In genomic region chr13:117669303-117669702, GRCm38 (mm10) we compare ENCODE assay signal across 18 mouse cellular contexts.
DNase-seq lines count a peak whose midpoint lies in the region; ATAC-seq and TF ChIP-seq lines count a peak whose summit lies in the region.
"Had no signal": no experiment of that assay in that cellular context is flagged by ENCODE, and none has a peak within 500 bp of the region (broad histone marks: within the 10 kb centered on the region; RNA-seq: fewer than 3 reads in every experiment).

No protein-coding gene starts in this region.

- no peak overlapping the region for H3K4me2 ChIP-seq in heart, embryonic 13.5 days
- H3K4me2 ChIP-seq in lung, embryonic 14.5 days = no peak overlapping the region
- H3K4me2 ChIP-seq in liver, postnatal 0 days (ENCODE audit: low read depth, low read length) = no peak overlapping the region
- H3K4me2 ChIP-seq: hindbrain, embryonic 12.5 days; limb, embryonic 15.5 days had no signal

- TF ChIP-seq CTCF in lung, embryonic 14.5 days (IDR thresholded peaks at IDR 0.05; ENCODE audit: low read depth) = no peak
- no peak for TF ChIP-seq CTCF in lung, adult 2 months (IDR thresholded peaks at IDR 0.05; ENCODE audit: insufficient read depth, low read length)
- no peak for TF ChIP-seq CTCF in liver, postnatal 0 days (IDR thresholded peaks at IDR 0.05; ENCODE audit: low read depth)

- TF ChIP-seq EP300 in liver, postnatal 0 days (IDR thresholded peaks at IDR 0.05; ENCODE audit: low read depth) = no peak

- no peaks in the 10 kb centered on the region for H3K9me3 ChIP-seq in heart, embryonic 13.5 days
- no peaks in the 10 kb centered on the region for H3K9me3 ChIP-seq in lung, embryonic 14.5 days (ENCODE audit: low read depth, low read length)
- H3K9me3 ChIP-seq in liver, postnatal 0 days (ENCODE audit: low read length) = no peaks in the 10 kb centered on the region
- H3K9me3 ChIP-seq: heart, embryonic 10.5 days; hindbrain, embryonic 12.5 days; limb, embryonic 15.5 days; midbrain, embryonic 10.5 days had no signal

- no peaks in the 10 kb centered on the region for H3K27me3 ChIP-seq in heart, embryonic 13.5 days (replicated peaks)
- no peaks in the 10 kb centered on the region for H3K27me3 ChIP-seq in lung, embryonic 14.5 days (ENCODE audit: insufficient read depth, low read length)
- no peaks in the 10 kb centered on the region for H3K27me3 ChIP-seq in liver, postnatal 0 days (ENCODE audit: insufficient read depth, low read length)
- H3K27me3 ChIP-seq: hindbrain, embryonic 12.5 days; limb, embryonic 15.5 days had no signal

- no peaks in the 10 kb centered on the region for H3K36me3 ChIP-seq in heart, embryonic 13.5 days
- H3K36me3 ChIP-seq in lung, embryonic 14.5 days (ENCODE audit: insufficient read depth) = no peaks in the 10 kb centered on the region
- no peaks in the 10 kb centered on the region for H3K36me3 ChIP-seq in liver, postnatal 0 days (replicated peaks; ENCODE audit: insufficient read depth, low read length)
- H3K36me3 ChIP-seq: heart, embryonic 10.5 days; hindbrain, embryonic 12.5 days; limb, embryonic 15.5 days; midbrain, embryonic 10.5 days had no signal

- H3K27ac ChIP-seq in heart, embryonic 13.5 days (replicated peaks) = no peak overlapping the region
- no peak overlapping the region for H3K27ac ChIP-seq in lung, embryonic 14.5 days (ENCODE audit: low read depth)
- no peak overlapping the region for H3K27ac ChIP-seq in liver, postnatal 0 days (ENCODE audit: low read depth)
- H3K27ac ChIP-seq: heart, embryonic 10.5 days; hindbrain, embryonic 12.5 days; layer of hippocampus, adult 2 months; limb, embryonic 15.5 days; midbrain, embryonic 10.5 days had no signal

- TF ChIP-seq POLR2A in lung, adult 2 months (IDR thresholded peaks at IDR 0.05; ENCODE audit: borderline replicate concordance, extremely low read depth, low read depth, low read length) = no peak

- ATAC-seq in heart, embryonic 13.5 days (ENCODE audit: extremely low read depth, insufficient number of reproducible peaks, low FRiP score, low TSS enrichment) = 0 out of 2 replicates have a peak, but pooled peaks have one; percentile 46
- ATAC-seq in lung, embryonic 14.5 days (ENCODE audit: insufficient read depth) = peak; percentile 85
- ATAC-seq in liver, postnatal 0 days = peak; percentile 72
- ATAC-seq: activated CD4-positive, CD25-positive, alpha-beta regulatory T cell, adult 4 months; CD4-positive, CD25-positive, alpha-beta regulatory T cell, adult 4 months had no signal

- H3K9ac ChIP-seq in heart, embryonic 13.5 days = no peak overlapping the region
- no peak overlapping the region for H3K9ac ChIP-seq in lung, embryonic 14.5 days
- no peak overlapping the region for H3K9ac ChIP-seq in liver, postnatal 0 days (replicated peaks)
- H3K9ac ChIP-seq: hindbrain, embryonic 12.5 days; limb, embryonic 15.5 days had no signal

- WGBS in heart, embryonic 13.5 days = 37% methylated on average over 2 of the region's 2 CpGs
- WGBS in lung, embryonic 14.5 days = 4% methylated on average over 2 of the region's 2 CpGs
- 19% methylated on average over 2 of the region's 2 CpGs for WGBS in lung, adult 2 months
- WGBS in liver, postnatal 0 days (ENCODE audit: insufficient replicate concordance) = 32% methylated on average over 2 of the region's 2 CpGs

- DNase-seq in heart, adult 11 months = no peak
- DNase-seq in lung, embryonic 14.5 days = peak; percentile 88
- DNase-seq in lung, adult 2 months = no peak
- DNase-seq in liver, postnatal 0 days = peak; percentile 52
- DNase-seq in layer of hippocampus, adult 18-20 months (ENCODE audit: low spot score in 2 of 2) = no peak
- no peak for DNase-seq in natural killer cell, adult 2 months (ENCODE audit: low spot score in 2 of 2)
- DNase-seq in gastrocnemius, adult 8-10 months (ENCODE audit: low spot score in 2 of 2) = no peak
- DNase-seq: cerebellum, postnatal 25 days; kidney, adult 18-20 months; right cerebral cortex, adult 18-20 months had no signal

- no peak overlapping the region for H3K4me3 ChIP-seq in heart, embryonic 13.5 days
- H3K4me3 ChIP-seq in lung, embryonic 14.5 days (ENCODE audit: low read depth, low read length) = no peak overlapping the region
- no peak overlapping the region for H3K4me3 ChIP-seq in lung, adult 2 months (replicated peaks; ENCODE audit: extremely low read depth, low read depth, low read length)
- no peak overlapping the region for H3K4me3 ChIP-seq in liver, postnatal 0 days (ENCODE audit: low read depth, low read length)
- H3K4me3 ChIP-seq: heart, embryonic 10.5 days; hindbrain, embryonic 12.5 days; layer of hippocampus, adult 2 months; limb, embryonic 15.5 days; midbrain, embryonic 10.5 days had no signal

- H3K4me1 ChIP-seq in heart, embryonic 13.5 days = peaks cover 11% of the 10 kb centered on the region
- H3K4me1 ChIP-seq in lung, embryonic 14.5 days (ENCODE audit: insufficient read depth) = no peaks in the 10 kb centered on the region
- H3K4me1 ChIP-seq in lung, adult 2 months (ENCODE audit: control insufficient read depth, insufficient read depth, low read length) = no peaks in the 10 kb centered on the region
- no peaks in the 10 kb centered on the region for H3K4me1 ChIP-seq in liver, postnatal 0 days (ENCODE audit: insufficient read depth)
- H3K4me1 ChIP-seq: heart, embryonic 10.5 days; hindbrain, embryonic 12.5 days; limb, embryonic 15.5 days; midbrain, embryonic 10.5 days had no signal

Comparison
In these comparisons a context has a peak if more than half of its experiments do, and no peak if none do; other contexts are left out.
1. DNase-seq: peak in lung, embryonic 14.5 days (single experiment) and liver, postnatal 0 days (single experiment); none in heart, adult 11 months (single experiment), lung, adult 2 months (single experiment), layer of hippocampus, adult 18-20 months (0 of 2), natural killer cell, adult 2 months (0 of 2) and gastrocnemius, adult 8-10 months (0 of 2).
2. Peak in every context shown above with its lines, with median percentiles within 50 percentile points of each other: ATAC-seq.